In genomic region chr15:11364795-11365194, GRCm38 (mm10) we compare ENCODE assay signal across 9 mouse cellular contexts. TPM values are rescaled to one million over a fixed set of nuclear protein-coding genes. Genes with fewer than 3 reads are reported as not detected.
DNase-seq lines count a peak whose midpoint lies in the region.
"Had no signal": no experiment of that assay in that cellular context is flagged by ENCODE, and none has a peak within 500 bp of the region (broad histone marks: within the 10 kb centered on the region; RNA-seq: fewer than 3 reads in every experiment).

No protein-coding gene starts in this region.

- intact Hi-C loops in left cerebral cortex, postnatal 4 days (cut with DNase I): no loop called here

- peak; percentile 51 to 66 for DNase-seq in cerebellum, postnatal 10 days
- DNase-seq in cerebellum, adult 11 months: no peak
- DNase-seq in kidney, postnatal 10 days: peak; percentile 56
- no peak for DNase-seq in kidney, adult 18-20 months
- DNase-seq in layer of hippocampus, adult 11-12 months (ENCODE audit: low spot score): peak; percentile 74
- DNase-seq in left cerebral cortex, postnatal 4 days: peak; percentile 41
- DNase-seq in thymus, postnatal 10 days (ENCODE audit: low spot score in 2 of 2): no peak
- no peak for DNase-seq in B cell, adult 2 months
- DNase-seq: lung, adult 18-20 months had no signal

RNA-seq across cellular contexts. Expression of gene Tars, which starts 34.7 kb away (rescaled TPM):
- total RNA-seq in left cerebral cortex, postnatal 4 days (2021): 10 to 100 TPM; 38.7 to 44.8 TPM

Comparison
In these comparisons a context has a peak if more than half of its experiments do, and no peak if none do; other contexts are left out.
1. DNase-seq: peak in cerebellum, postnatal 10 days (2 of 2), kidney, postnatal 10 days (single experiment), layer of hippocampus, adult 11-12 months (single experiment) and left cerebral cortex, postnatal 4 days (single experiment); none in cerebellum, adult 11 months (single experiment), kidney, adult 18-20 months (single experiment), thymus, postnatal 10 days (0 of 2) and B cell, adult 2 months (0 of 2).